Mouse (Mus musculus) embryo, embryonic 10.5 days (tissue): ENCODE measurements around the gene Gars.

Source experiments
- DNase-seq: peaks from one replicate; pipeline ENCODE4 v3.0.0-alpha.2; 2015; ENCODE audit warnings: low spot score

Gars gene

DNA sequence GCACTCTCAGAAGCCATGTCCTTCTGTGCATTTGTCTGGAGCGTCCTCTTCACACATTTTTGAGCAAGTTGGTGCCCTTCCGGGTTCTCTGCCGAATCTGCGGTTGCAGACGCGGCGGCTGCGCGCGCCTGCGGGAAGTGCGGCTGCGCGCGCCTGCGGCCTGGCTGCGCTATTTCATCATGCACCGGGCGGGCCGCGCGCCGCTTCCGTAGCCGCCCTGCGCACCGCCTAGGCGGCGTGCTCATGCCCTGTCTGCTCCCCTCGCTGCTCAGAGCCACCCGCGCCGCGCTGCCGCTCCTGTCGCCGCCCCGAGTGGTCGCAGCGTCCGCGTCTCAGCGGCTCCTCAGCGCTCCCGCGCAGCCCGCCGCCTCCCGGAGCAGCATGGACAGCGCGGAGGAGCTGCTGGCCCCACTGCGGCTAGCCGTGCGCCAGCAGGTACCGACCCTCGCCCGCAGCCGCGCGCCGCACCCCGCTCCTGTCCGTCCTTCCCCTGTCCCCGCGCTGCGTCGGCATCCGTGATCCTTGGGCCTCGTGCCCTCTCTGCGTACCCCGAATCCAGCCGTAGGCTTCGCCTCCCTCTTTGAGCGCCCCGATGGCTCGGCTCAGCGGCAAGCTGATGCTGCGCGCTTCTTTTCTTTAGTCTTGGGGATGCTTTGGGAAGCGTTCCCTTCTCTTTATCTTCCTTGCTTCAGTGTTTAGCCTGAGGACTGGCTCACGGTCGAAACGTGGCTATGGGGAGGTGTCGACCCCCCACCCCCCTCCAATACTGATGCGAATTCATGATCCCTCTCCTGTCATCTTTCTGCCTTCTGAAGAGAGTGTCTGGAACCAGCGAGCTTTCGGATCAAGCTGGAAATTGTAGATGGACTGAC is at the start of gene Gars:
Gene Gars, plus strand, starts transcription at position 209 of the 872 bp plus-strand sequence.
- DNase-seq = peak; percentile 91

- no peak for DNase-seq
Observed at GRCm38 (mm10) chr6:54988141-54988540, 49.7 kb upstream of the Gars start.

DNA sequence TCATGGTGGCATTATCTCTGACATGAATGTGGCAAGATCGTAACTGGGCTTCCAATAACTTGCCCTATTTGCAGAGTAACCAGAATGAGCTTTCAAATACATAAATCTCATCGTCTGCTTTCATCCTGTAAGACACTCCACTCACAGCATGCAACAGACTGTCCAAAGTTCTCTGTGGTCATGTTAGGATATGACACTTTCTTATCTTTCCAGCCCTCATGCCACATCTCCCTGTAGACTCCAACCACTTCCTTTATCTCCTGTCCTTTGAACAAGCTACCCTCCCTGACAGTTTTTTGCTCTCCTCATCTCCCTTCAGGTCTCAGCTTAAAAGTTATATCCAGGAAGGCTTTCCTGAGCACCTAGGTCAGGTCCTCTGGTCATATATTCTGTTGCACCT is 46.6 kb upstream of the Gars start:
- DNase-seq = no peak

DNA sequence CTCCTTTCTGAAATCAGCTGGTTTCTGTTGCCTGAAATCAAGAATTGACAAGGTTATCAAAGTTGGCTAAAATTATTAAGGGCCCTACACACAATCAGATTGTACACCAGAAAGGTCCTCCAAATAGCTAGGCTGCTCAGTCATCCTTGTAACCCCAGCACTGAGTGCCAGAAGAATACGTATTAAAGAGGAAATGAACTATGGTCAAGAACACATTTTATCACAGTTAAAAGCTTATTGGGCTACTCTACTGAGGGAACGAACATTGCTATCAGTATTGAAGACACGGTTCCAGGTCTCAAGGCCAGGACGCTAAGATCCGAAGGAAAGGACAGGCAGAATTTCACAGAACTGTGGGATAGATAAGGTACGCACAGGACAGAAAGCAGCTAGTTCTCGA is 45.7 kb upstream of the Gars start:
- DNase-seq = no peak

DNA sequence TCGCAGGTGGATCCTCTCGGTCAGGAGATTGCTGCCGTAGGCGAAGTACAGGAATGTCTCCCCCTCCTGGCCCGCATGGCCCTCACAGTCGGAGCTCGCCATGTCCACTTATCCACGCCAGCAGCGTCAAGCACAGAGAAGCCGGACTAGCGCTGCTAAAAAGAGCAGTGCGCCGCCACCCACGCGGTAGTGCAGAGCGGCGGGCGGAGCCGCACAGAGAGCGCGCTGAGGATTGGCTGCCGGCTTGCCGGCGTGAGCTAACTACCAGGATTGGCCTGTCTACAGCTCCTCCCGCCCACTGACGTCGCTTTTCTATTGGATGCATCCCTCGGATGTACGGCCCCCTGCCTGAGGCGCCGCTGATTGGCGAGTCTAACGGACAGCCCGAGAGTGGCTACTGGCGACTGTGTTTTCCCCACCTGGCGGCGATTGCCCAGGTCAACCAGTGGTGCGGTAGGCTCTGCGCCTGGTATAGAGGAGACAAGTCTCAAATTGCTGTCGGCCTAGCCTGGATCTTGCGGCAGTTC is 45.0 kb upstream of the Gars start, which contains the start of gene Ggct:
Gene Ggct, minus strand, starts transcription at position 217 of the 527 bp plus-strand sequence.
- DNase-seq = peak; percentile 98

- DNase-seq = no peak
Observed at GRCm38 (mm10) chr6:54996361-54996760, 41.4 kb upstream of the Gars start.

DNA sequence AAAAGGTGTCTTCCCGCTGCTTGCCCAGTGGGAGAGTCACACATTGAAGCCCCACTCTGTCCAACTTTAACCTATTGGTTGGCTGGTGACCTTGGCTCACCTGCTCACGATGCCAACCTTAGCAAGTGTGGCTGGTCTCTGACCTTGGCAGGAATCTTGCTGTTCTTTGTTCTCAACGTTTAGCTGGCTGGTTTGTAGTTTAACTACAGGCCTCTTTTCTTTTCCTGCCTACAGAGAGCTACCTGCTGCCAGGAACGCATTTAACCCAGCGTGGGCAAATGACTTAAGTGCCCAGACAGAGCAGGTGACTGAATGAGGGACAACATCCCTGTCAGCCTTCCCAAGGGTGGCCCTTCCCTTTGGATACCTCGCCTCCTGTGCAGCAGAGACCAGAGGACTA is 40.1 kb upstream of the Gars start:
- DNase-seq = no peak

- no peak for DNase-seq
Observed at GRCm38 (mm10) chr6:55001320-55001719, 36.5 kb upstream of the Gars start.

DNA sequence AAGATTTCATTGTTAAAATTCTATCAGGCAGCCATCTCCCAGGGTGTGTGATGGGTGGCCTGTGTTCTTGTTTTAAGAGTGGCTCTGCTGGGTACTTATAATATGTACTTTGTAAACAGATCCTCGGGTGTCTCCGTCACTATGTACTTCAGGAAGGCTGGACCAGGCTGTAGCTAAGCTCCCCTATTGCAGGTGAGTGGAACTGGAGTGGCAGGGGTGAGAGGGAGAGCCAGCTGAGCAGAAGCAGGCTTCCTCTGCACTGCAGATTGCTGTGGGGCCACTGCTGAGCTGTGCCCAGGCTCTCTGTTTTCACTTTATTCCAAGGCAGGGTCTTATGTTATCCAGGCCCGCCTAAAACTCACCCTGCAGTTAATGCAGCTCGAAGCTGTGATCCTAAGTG is 35.4 kb upstream of the Gars start:
- no peak for DNase-seq

- no peak for DNase-seq
Observed at GRCm38 (mm10) chr6:55003559-55003958, 34.2 kb upstream of the Gars start.

DNA sequence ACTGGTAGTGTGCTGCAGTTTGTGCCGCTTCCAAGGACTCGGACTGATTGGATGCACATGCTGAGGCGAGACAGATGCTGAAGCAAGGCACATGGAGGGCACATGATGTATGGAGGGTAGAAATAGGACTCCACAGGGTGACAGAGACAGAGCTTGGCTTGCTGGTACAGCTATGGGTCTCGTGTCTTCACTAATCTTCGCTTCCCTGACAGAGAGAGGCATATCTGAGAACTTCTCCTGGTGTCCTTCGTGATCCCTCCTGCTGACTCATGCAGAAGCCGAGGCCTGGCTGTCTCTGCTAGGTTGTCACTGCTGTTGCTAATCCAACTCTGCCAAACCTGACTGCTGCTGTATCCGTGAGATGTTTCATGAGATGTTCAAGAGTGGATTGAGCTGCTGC is 29.4 kb upstream of the Gars start:
- DNase-seq = no peak

DNA sequence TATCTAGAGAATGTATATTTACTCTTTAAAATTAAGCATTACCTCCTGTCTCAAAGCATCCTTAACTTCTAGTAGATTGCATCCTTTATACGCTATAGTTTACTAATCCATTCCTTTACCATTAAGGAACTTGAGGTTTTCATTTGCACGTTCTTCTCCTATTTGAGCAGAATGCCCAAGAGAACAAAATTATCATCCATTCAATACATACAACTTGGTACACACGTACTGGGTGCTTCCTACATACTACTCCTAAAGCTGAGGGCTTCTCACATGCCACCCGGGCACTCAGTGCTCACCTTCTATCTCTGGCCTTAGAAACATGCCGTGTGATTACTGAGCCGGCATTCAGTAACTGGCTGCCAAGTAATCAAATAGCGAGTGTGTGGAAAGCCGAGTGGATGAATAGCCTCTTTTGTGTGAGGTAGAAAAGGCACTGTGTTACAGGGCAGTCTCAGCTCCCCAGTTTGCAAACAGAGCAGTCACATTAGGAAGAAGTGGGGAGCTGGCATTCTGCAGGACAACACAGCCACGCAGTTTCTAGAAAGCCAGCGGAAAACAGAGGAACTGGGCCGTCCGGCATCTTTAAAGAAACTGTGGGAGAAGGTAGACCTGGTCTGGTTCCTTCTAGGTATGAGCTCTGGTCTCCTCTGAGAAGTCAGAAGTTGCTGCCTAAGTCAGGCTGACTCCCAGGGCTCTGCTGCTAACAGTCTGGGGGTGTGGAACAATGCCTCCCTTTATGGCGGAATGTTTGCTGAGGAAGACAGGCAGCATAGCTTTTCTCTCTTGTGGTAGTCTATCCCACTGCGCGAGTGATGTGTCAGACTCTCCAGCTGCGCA is 28.2 kb upstream of the Gars start:
- DNase-seq = peak; percentile 61

DNA sequence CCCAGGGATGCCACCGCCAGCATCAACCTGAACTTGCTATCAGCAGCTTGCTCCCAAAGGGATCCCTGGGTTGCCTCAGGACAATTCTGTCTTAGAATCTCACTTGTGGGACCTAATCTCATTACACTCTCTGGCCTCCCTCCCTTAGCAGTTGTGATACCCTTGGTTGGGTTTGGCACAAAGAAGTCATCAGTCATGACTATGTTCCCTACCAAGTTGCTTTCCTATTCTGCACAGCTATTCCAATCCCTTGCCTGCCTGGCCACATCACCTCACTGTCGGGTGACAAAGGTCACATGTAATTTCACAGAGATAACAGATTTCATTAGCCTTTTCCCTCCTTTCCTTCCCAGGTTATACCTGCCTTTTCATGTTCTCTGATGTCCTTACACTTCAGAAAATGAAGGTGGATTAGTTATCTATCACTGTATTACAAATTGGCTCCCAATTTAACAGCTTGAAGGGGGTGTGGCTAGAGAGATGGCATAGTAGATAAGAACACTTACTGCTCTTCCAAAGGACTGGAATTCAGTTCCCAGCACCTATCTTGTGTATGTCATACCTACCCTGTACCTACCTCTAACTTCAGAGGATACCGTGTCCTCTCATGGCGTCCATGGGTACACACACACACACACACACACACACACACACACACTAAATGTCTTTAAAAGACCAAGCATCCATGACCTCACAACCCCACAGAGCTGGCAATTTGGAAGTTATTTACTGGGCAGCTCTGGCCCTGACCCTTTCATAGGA is 27.3 kb upstream of the Gars start:
- peak; percentile 16 for DNase-seq

GRCm38 (mm10) chr6:55012516-55012915 is 25.3 kb upstream of the Gars start:
- DNase-seq = no peak

DNA sequence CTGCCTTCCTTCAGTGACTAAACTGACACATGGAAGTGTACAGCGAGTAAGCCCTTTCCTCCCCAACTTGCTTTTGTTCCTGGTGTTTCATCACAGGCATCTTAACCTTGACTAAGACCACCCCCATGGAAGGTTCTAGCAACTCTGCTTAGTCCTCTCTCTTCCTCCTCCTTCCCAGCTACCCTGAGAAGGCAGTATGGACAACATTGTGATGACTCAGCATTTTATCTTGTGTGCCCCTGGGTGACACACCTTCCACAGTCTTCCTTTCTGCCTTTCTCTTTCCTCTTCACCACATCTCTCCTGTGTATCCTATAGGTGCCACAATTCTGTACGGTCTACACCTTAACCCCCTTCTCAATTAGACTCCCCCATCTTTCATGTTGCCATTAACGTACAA is 23.6 kb upstream of the Gars start:
- no peak for DNase-seq

DNA sequence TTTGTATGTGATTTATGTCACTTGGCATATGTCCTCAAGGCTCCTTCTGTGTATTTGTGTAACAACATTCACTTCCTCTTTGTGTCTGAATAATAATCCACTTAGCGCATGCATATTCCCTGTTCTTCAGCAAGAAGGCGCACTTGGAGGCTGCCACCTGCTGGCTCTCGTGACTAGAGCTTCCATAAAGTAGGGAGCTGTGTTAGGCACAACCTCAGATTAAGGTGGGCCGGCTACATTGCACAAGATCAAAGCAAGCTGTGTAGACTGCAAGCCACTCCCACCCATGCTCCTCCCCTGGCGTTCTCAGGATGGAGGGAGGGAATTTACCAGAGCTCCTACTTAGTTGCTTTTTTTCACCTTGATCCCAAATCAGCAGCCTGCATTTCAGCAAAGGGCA is 21.6 kb upstream of the Gars start:
- peak; percentile 40 for DNase-seq

DNA sequence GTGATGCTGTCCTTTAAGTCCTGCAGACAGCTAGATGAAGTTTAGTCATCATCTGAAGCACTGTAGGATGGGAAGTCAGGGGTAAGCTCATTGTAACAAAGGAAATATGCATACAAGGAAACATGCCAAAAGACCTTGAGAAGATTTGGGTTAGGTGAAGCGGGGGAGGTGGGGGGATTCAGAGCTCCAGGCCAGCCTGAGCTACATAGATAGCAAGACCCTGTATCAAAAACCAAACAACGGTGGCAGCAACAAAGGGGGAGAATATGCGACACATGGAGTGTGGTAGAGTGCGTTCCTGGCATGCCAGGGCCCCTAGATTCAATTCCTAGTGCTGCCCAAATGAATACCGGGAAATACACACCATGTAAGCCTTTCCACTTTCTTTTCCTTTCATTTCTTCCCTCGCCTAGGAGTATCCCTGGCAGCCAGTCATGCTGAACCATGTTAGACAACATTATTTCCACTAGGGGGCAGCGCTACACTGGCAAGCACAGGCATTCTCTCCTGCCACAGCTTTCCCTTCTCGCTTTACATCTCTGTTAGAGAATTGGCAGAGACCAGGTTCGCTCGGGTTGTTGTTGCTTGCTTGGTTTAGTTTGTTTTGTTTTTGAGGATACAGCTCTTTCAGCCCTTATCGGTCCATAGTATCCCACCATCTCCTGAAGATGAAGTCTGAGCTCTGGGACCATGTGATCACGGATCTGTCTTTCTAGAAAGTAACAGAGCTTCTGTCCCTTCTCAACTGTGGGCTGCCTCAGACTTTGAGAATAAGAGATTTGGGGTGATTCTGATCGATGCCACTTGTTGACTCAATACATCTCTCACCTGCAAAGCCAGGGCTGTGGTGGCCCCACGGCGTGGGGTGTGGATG is 20.9 kb upstream of the Gars start:
- DNase-seq = peak; percentile 91

DNA sequence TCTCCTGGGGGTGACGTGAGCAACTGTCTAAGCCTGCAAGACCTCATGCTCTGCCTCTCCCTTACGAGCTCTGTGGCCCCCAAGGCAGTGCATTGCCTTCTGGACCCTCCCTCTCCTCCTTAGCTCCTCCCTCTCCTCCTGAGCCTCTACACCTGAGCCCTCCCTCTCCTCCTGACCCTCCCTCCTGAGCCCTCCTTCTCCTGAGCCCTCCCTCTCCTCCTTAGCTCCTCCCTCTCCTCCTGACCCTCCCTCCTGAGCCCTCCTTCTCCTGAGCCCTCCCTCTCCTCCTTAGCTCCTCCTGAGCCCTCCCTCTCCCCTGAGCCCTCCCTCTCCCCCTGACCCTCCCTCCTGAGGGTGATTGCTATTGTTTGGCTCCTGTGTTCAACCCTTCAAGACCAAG is 19.4 kb upstream of the Gars start:
- DNase-seq = no peak

DNA sequence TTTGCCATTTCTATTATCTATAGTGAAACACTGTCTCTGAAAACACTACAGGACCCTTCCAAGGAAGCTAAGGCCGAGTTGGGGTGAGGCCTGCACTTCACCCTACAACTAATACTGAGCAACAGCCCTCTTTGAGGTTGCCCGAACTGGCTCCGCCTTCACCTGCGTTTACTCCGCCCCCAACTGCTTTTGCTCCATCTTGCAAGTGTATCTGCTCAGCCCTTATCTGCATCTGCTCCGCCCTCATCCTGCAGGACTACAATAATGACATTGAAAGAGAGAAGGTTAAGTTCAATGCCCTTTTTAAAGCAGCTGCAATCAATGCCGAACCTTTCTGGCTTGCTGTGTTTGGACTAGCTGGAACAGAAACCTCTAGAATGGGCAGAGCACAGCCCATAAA is 16.0 kb upstream of the Gars start:
- DNase-seq = no peak

GRCm38 (mm10) chr6:55027642-55028041 is 10.2 kb upstream of the Gars start:
- no peak for DNase-seq

DNA sequence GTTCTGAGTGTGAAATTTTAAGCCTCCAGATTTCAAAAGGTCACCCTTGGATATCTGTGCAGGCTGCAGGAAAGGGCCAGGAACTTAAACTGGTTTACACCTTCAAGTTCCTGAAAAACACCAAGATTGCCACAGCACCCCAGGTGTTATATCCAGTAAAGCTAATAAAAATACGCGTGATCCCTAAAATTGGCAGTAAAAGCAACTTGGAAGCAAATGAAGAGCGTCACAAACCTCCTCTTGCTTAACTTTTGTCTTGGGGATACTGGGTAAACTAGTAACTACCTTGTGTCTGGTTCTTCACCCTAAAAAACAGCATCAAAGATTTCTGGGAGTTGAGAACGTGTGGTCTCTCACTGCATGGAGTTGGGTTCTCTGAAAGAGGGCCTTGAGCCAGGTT is 1.1 kb upstream of the Gars start:
- peak; percentile 1 for DNase-seq
